Mouse (Mus musculus) Patski (cell line): ENCODE results near the gene Pknox1. TPM values are rescaled to one million over a fixed set of nuclear protein-coding genes. Genes with fewer than 3 reads are reported as not detected.

ENCODE experiments used
- ATAC-seq: fragments of 100-300 bp; one replicate; pipeline ENCODE4 v1.8.0; 2021
- CTCF ChIA-PET: fragments of 350-600 bp; sonication (Branson Sonifier 250); formaldehyde crosslinking; loops from one replicate; lab custom pipeline; 2022; ENCODE audit warnings: inconsistent platforms; lab: Charles Lee
- POLR2A ChIA-PET: fragments of 350-600 bp; sonication (Branson Sonifier 250); formaldehyde crosslinking; loops from one replicate; lab custom pipeline; 2022; ENCODE audit warnings: antibody characterized with exemption, inconsistent platforms; lab: Charles Lee
- DNase-seq: peaks from one replicate; pipeline ENCODE4 v3.0.0-alpha.2; 2011; ENCODE audit warnings: low read depth, low spot score
- H3K27me3 ChIP-seq: fragments of 371-371 bp; one replicate; pipeline ENCODE4 v1.5.1; 2021
- CTCF ChIP-seq: fragments of 100-300 bp; IDR thresholded peaks from one replicate; pipeline ENCODE4 v1.5.1; 2021
- in situ Hi-C: fragments of 300-500 bp; cut with MboI; formaldehyde crosslinking; loops from 3 replicates; pipeline ENCODE4 v1.11.1; 2018; ENCODE audit warnings: low pct_unique_long_range_greater_than_20kb, mixed read lengths
- polyA plus RNA-seq: library from polyadenylated mRNA; unstranded; gene quantifications from one replicate; pipeline ENCODE4 v1.2.3, GENCODE M21; 2021

Gene Pknox1
- 17.8 TPM for polyA plus RNA-seq

- TF ChIP-seq CTCF, result no peak
- ATAC-seq (peak; percentile 89), DNase-seq (peak; percentile 91)
- POLR2A ChIA-PET, result interaction anchor here (0.6 to 1.1 kb wide), 4 partner anchors 26 to 214 kb away, joined by 3 to 5 read pairs (median 4); no protein-coding TSS in a partner anchor
- CTCF ChIA-PET, result interaction anchor here (1.0 kb wide), 1 partner anchor 122 kb away, joined by 3 read pairs; no protein-coding TSS in a partner anchor
- in situ Hi-C loops, result no loop called here
- no peaks in the 10 kb centered on the region for H3K27me3 ChIP-seq
Measured at GRCm38 (mm10) chr17:31564015-31564857, at the start of gene Pknox1. TSS of gene Pknox1 (plus strand) at chr17:31564734.

DNA sequence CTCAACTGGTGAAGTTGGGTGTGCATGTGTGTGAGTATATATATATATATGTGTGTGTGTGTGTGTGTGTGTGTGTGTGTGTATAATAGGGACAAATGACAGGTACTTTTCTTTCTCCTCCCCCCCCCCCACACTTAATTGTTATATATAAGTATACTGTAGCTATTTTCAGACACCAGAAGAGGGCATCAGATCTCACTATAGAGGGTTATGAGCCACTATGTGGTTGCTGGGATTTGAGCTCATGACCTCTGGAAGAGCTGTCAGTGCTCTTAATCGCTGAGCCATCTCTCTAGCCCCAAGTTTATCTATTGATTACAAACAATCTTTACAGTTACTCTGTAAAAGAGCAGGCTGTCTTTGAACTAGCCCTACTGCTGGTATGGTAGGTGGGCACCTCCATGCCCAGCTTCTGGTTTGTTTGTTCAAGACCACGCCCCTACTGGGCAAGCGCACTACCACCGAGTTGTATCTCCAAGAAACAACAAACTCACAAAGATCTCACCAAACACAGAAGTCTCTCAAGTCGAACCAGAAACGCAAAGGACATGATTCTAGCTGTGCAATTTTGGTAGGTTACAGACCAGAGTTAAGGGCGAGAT lies 45.1 kb upstream of the Pknox1 start:
- in situ Hi-C loops, result loop anchor here (10.0 kb wide), 2 partner anchors 145 to 505 kb away; no protein-coding TSS in a partner anchor
- no peak for DNase-seq
- CTCF ChIA-PET, result interaction anchor here (0.7 to 2.1 kb wide), 10 partner anchors 47 to 149 kb away, joined by 3 to 9 read pairs (median 4); no protein-coding TSS in a partner anchor
- no peaks in the 10 kb centered on the region for H3K27me3 ChIP-seq
- peak; percentile 40 for ATAC-seq
- POLR2A ChIA-PET, result interaction anchor here (0.6 to 0.7 kb wide), 2 partner anchors 14 to 39 kb away, joined by 3 to 4 read pairs; no protein-coding TSS in a partner anchor
- TF ChIP-seq CTCF, result no peak

DNA sequence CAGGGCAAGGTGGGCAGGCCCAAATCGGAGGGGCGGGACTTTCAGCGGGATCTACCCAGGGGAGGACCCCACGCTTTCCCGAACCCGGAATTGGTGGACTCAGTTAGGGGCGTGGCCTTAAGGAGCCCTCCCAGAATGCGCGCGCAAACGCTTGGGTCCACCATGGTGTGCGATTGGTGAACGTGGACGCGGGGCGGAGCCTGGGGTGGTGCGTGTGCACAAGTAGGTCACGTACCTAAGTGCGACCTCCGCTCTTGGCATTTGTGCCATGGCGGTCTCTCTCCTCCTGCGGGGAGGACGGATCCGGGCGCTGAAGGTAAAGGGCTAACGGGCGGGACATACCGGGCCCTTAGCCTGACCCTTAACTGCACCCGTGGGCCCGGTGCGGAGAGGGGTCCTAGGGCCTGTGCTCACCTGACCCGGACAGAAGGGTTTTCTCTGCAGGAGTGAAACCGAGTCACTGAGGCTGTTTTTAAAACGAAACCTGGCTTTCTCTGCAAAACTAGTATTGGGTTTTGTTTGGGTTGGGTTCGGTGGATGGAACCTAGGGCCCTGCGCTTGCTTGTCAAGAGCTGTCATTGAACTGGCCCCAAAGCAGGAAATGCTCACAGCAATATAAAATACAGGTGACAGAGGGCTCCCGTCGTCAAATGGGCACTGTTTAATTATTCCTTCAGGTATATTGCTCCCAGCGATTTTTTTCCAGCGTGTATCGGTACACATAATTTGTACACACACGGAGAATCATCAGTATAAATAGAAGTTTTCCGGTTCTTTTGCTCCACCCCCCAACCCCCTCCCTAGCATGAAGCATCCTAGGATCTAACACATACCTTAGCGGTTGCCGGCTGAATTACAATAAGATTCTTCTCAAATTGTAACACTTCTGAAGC lies 44.3 kb upstream of the Pknox1 start, which contains the start of the genes Wdr4 and Ndufv3:
Wdr4 (minus strand) TSS at position 35 of the 893 bp plus-strand sequence.
Ndufv3 (plus strand) TSS at position 170 of the 893 bp plus-strand sequence.
- ATAC-seq, result peak; percentile 94
- ChIA-PET CTCF (interaction anchor here (0.7 to 2.1 kb wide), 9 partner anchors 46 to 148 kb away, joined by 3 to 9 read pairs (median 4); no protein-coding TSS in a partner anchor), POLR2A (interaction anchor here (0.6 kb wide), 1 partner anchor 38 kb away, joined by 4 read pairs; no protein-coding TSS in a partner anchor)
- peak; percentile 86 for DNase-seq
- in situ Hi-C loops, result loop anchor here (10.0 kb wide), 2 partner anchors 145 to 505 kb away; no protein-coding TSS in a partner anchor
- no peak for TF ChIP-seq CTCF
- no peaks in the 10 kb centered on the region for H3K27me3 ChIP-seq

- ChIA-PET CTCF (interaction anchor here (1.0 to 1.1 kb wide), 2 partner anchors 24 to 45 kb away, joined by 3 read pairs; no protein-coding TSS in a partner anchor), POLR2A (interaction anchor here (1.1 kb wide), 1 partner anchor 42 kb away, joined by 3 read pairs; no protein-coding TSS in a partner anchor)
- ATAC-seq (no peak), DNase-seq (no peak)
- TF ChIP-seq CTCF, result no peak
- in situ Hi-C loops, result no loop called here
- H3K27me3 ChIP-seq, result no peaks in the 10 kb centered on the region
Measured at GRCm38 (mm10) chr17:31520895-31521294, 43.6 kb upstream of the Pknox1 start.

- POLR2A ChIA-PET, result interaction anchor here (1.1 kb wide), 1 partner anchor 41 kb away, joined by 3 read pairs; no protein-coding TSS in a partner anchor
- CTCF ChIA-PET, result interaction anchor here (0.7 to 1.1 kb wide), 2 partner anchors 9 to 23 kb away, joined by 3 read pairs; no protein-coding TSS in a partner anchor
- no peak for TF ChIP-seq CTCF
- no peaks in the 10 kb centered on the region for H3K27me3 ChIP-seq
- ATAC-seq, result no peak
- in situ Hi-C loops, result no loop called here
- DNase-seq, result no peak
Measured at GRCm38 (mm10) chr17:31521948-31522347, 42.6 kb upstream of the Pknox1 start.

DNA sequence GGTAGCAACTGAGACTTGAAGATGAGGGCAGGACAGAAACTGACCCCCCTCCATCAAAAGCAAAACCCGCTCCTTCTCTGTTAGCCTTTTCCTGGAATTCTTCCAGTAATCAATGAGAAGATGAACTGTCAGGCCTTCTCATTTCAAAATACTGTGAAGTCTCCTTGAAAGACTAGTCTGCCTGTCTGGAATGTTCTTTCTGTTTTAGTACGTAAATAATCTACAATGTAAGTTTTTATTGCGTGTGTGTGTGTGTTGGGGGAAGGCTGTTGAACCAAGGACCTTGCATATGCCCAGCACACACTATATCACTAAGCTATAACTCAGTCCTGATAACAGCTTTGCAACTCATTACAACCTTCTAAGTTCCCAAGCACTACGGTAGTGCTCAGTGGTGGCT lies 39.4 kb upstream of the Pknox1 start:
- ATAC-seq, result no peak
- TF ChIP-seq CTCF, result no peak
- no peak for DNase-seq
- in situ Hi-C loops, result no loop called here
- no peaks in the 10 kb centered on the region for H3K27me3 ChIP-seq
- ChIA-PET POLR2A (interaction anchor here (0.7 kb wide), 2 partner anchors 17 to 1221 kb away, joined by 3 to 4 read pairs; no protein-coding TSS in a partner anchor), CTCF (interaction anchor here (0.9 kb wide), 1 partner anchor 444 kb away, joined by 3 read pairs; no protein-coding TSS in a partner anchor)

GRCm38 (mm10) chr17:31525816-31526215 lies 38.7 kb upstream of the Pknox1 start:
- TF ChIP-seq CTCF, result no peak
- in situ Hi-C loops, result no loop called here
- ChIA-PET POLR2A (no interaction called here), CTCF (no interaction called here)
- DNase-seq (no peak), ATAC-seq (no peak)
- H3K27me3 ChIP-seq, result no peaks in the 10 kb centered on the region

- ATAC-seq (no peak), DNase-seq (no peak)
- ChIA-PET CTCF (no interaction called here), POLR2A (interaction anchor here (1.6 kb wide), 1 partner anchor 126 kb away, joined by 3 read pairs; no protein-coding TSS in a partner anchor)
- in situ Hi-C loops, result no loop called here
- peak; percentile 77 for TF ChIP-seq CTCF
- H3K27me3 ChIP-seq, result no peaks in the 10 kb centered on the region
Measured at GRCm38 (mm10) chr17:31529314-31529713, 35.2 kb upstream of the Pknox1 start.
